Mouse (Mus musculus): ENCODE measurements around the gene Mreg. TPM values are rescaled to one million over a fixed set of nuclear protein-coding genes. Genes with fewer than 3 reads are reported as not detected.

The Mreg gene
- total RNA-seq, 1 experiment from 2014 or later = 0.57 TPM

GRCm38 (mm10) chr1:72166468-72166814, 45.7 kb downstream of the Mreg start:
- ATAC-seq (replicated peaks; ENCODE audit: insufficient number of reproducible peaks, low FRiP score, low TSS enrichment, poor library complexity, severe bottlenecking) = no peak

DNA sequence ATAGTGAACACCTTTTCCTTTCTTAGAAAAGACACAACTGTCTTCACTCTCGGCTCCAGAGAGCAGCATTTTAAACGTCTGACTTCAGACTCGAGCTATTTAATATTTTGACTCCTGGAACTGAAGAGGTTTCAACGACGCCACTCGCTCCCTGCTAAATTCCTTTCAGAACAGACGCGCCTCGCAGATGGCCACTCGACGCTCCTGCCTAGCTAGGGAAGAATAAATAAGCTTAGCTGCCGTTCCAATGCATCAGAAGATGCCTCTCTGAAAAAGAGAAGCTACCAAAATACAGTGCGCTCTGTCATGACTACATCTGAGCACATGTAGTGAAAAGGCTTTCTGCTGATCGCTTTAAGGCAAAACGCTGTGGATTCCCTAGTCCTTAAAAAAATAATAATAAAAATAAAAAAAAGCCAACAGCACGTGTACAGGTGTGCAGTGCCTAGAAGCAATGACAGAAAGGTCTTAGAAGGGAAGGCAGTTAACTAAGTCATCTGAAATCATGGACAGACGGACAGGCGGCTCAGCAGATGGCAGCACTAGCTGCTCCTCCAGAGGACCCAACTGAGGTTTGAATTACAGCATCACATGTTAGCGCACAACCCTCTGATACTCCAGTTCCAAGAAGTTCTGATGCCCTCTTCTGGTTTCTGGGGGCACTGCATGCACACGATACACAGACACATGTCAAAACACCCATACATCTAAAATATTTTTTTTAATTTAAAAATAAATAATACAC, 46.2 kb downstream of the Mreg start:
- no peak for ATAC-seq (replicated peaks; ENCODE audit: insufficient number of reproducible peaks, low FRiP score, low TSS enrichment, poor library complexity, severe bottlenecking)

DNA sequence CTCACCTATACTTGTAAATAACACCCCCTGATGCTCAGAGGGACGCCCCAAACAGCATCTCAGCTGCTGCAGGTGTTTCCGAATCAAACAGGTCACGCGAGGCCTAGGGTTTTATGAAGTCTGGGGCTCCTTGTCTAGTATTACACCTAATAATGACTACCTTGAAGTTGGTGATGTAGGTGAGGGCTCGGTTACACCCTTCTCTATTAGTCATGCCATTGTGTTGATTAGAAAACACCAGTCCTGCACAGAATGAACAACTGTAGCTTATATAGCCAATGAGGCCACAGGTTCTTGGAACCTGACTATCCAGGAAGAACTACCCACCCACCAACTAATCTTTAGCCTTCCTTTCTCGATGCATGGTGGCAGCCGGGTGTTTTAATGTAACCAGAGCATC, 51.8 kb downstream of the Mreg start:
- no peak for ATAC-seq (replicated peaks; ENCODE audit: insufficient number of reproducible peaks, low FRiP score, low TSS enrichment, poor library complexity, severe bottlenecking)

- ATAC-seq (replicated peaks; ENCODE audit: insufficient number of reproducible peaks, low FRiP score, low TSS enrichment, poor library complexity, severe bottlenecking) = no peak
Measured at GRCm38 (mm10) chr1:72145041-72145440, 67.1 kb downstream of the Mreg start.

DNA sequence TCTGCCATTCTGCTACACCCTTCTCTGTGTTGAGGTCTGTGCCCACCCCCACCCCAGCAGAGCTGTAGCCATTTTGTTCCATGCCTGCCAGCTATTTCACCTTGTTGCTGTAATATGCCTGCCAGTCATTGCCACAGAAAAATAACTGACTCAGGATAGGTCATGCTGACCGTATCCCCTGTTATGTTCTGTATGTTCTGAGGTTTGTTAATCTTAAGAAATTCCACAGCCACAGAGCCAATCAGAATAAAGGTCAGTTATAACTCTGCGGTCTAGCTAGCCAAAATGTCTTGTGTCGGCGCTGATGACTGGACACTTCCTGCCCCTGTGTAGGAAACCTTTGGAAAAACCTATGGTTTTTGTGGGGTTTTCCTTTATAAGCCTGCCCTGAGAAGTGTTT, 67.7 kb downstream of the Mreg start:
- no peak for ATAC-seq (replicated peaks; ENCODE audit: insufficient number of reproducible peaks, low FRiP score, low TSS enrichment, poor library complexity, severe bottlenecking)

GRCm38 (mm10) chr1:72141893-72142480, 70.1 kb downstream of the Mreg start:
- ATAC-seq (replicated peaks; ENCODE audit: insufficient number of reproducible peaks, low FRiP score, low TSS enrichment, poor library complexity, severe bottlenecking) = peak; percentile 87

- no peak for ATAC-seq (replicated peaks; ENCODE audit: insufficient number of reproducible peaks, low FRiP score, low TSS enrichment, poor library complexity, severe bottlenecking)
Measured at GRCm38 (mm10) chr1:72136101-72136500, 76.0 kb downstream of the Mreg start.

- ATAC-seq (replicated peaks; ENCODE audit: insufficient number of reproducible peaks, low FRiP score, low TSS enrichment, poor library complexity, severe bottlenecking) = peak; percentile 56; the same call in 1 of the 2 replicates
Measured at GRCm38 (mm10) chr1:72134534-72134933, 77.6 kb downstream of the Mreg start.

DNA sequence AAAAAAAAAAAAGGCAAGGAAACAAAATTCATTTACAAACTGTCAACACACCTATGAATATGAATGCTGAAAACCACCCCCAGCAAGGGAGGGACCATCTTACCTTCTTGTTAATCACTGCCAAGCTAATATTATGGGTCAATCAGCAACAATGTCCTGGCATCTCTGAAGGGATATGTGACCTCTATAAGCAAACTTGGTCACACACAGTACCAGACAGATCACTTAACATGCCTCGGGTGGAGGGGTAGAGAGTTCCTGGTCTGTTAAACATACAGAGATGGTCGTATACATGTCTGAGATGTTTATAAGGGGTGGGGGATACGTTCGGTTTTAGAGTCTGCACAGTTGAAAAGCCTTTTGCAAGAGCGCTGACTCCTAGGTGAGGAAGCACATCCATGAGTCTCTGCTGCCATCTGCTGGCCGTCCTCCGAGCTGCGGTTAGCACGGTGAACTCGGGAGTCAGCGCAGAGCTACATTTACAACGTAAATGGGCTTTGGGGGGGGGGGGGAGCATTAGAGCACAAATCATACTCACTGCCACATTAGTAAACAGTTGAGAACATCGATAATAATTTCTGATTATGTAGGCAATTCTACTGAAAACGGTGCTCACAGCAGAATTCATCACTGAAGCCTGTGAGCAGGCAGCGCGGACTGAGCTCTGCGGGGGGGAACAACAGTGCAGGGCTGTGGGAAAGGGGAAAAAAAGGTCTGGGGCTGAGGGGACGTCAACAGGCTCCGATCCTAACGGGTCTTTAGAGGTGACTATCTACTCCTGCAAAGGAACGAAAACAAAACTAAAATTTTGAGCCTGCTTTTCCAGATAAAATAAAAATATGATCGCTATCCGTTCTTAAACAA, 88.4 kb downstream of the Mreg start:
- ATAC-seq (replicated peaks; ENCODE audit: insufficient number of reproducible peaks, low FRiP score, low TSS enrichment, poor library complexity, severe bottlenecking) = peak; percentile 85; the same call in 1 of the 2 replicates

- ATAC-seq (replicated peaks; ENCODE audit: insufficient number of reproducible peaks, low FRiP score, low TSS enrichment, poor library complexity, severe bottlenecking) = no peak
Measured at GRCm38 (mm10) chr1:72121608-72122185, 90.4 kb downstream of the Mreg start.

DNA sequence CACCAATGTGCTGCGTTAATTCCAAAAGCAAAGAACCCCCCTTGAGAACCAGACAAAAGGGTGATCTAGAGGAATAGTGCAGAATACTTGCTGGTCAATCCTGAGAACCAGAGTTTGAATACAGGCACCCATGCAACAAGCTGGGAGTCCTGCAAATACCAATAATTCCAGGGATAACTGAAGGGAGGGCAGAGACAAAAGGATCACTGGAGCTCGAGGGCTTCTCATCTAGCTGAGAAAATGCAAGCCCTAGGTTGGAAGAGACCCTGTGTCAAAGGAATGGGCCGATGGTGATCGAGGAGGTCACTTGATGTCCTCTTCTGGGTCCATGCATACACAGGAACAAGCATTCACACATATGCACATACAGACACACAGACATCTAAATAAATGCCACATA, 92.1 kb downstream of the Mreg start:
- ATAC-seq (replicated peaks; ENCODE audit: insufficient number of reproducible peaks, low FRiP score, low TSS enrichment, poor library complexity, severe bottlenecking) = no peak

- ATAC-seq (replicated peaks; ENCODE audit: insufficient number of reproducible peaks, low FRiP score, low TSS enrichment, poor library complexity, severe bottlenecking) = no peak
Measured at GRCm38 (mm10) chr1:72114206-72114605, 97.9 kb downstream of the Mreg start.

Other genes starting within 250 kb of the Mreg start
- gene Pecr, start 72.0 kb upstream of the Mreg start, total RNA-seq (2017) = 0.58 to 1.9 TPM in 2 of 3 replicates, not detected in the other
- not detected in 3 replicates for gene Tmem169, start 72.1 kb upstream of the Mreg start, total RNA-seq (2017)
- gene Xrcc5, start 95.1 kb upstream of the Mreg start, total RNA-seq (2017) = 6.0 to 18.4 TPM (median 9.1 TPM) in 3 replicates

Data from monocyte, adult 5-6 weeks (primary cell).